Mouse (Mus musculus): ENCODE measurements around the gene Ly6c1. TPM values are rescaled to one million over a fixed set of nuclear protein-coding genes. Genes with fewer than 3 reads are reported as not detected.
A peak's percentile ranks its signal among the peaks of the same experiment; 100 is the strongest.
"Not testable (repeated sequence)": the region's sequence is repeated elsewhere in the genome, so short reads cannot be mapped to it uniquely, and the experiment has no call there.

Gene Ly6c1
- 10 to 100 TPM; 52.0 to 65.9 (median 62.6) TPM for total RNA-seq (2022)

GRCm38 (mm10) chr15:75048642-75049261 is at the start of gene Ly6c1:
Gene Ly6c1, minus strand, starts transcription at chr15:75048830.
- not testable (repeated sequence) for DNase-seq (ENCODE audit: low spot score in 2 of 2)

GRCm38 (mm10) chr15:75088041-75088440 is 39.4 kb upstream of the Ly6c1 start:
- not testable (repeated sequence) for DNase-seq (ENCODE audit: low spot score in 2 of 2)

- DNase-seq (ENCODE audit: low spot score in 2 of 2), result no peak
These were observed 21.3 kb upstream of the Ly6c1 start for GRCm38 (mm10) chr15:75069965-75070364.

GRCm38 (mm10) chr15:75062030-75062574 is 13.5 kb upstream of the Ly6c1 start:
- DNase-seq (ENCODE audit: low spot score in 2 of 2), result peak in 1 of 2 experiments; percentile 36

GRCm38 (mm10) chr15:75060505-75060904 is 11.9 kb upstream of the Ly6c1 start:
- peak in 1 of 2 experiments; percentile 11 for DNase-seq (ENCODE audit: low spot score in 2 of 2)

GRCm38 (mm10) chr15:75055985-75056384 is 7.4 kb upstream of the Ly6c1 start:
- DNase-seq (ENCODE audit: low spot score in 2 of 2), result no peak

GRCm38 (mm10) chr15:75055425-75055824 is 6.8 kb upstream of the Ly6c1 start:
- DNase-seq (ENCODE audit: low spot score in 2 of 2), result not testable (repeated sequence)

- not testable (repeated sequence) for DNase-seq (ENCODE audit: low spot score in 2 of 2)
These were observed 3.8 kb upstream of the Ly6c1 start for GRCm38 (mm10) chr15:75052414-75052813.

GRCm38 (mm10) chr15:75051141-75051540 is 2.5 kb upstream of the Ly6c1 start:
- not testable (repeated sequence) for DNase-seq (ENCODE audit: low spot score in 2 of 2)

- not testable (repeated sequence) for DNase-seq (ENCODE audit: low spot score in 2 of 2)
These were observed 2.0 kb upstream of the Ly6c1 start for GRCm38 (mm10) chr15:75050593-75050992.

- DNase-seq (ENCODE audit: low spot score in 2 of 2), result not testable (repeated sequence)
These were observed 1.2 kb upstream of the Ly6c1 start for GRCm38 (mm10) chr15:75049811-75050210.

GRCm38 (mm10) chr15:75047970-75048320 is 685 bp downstream of the Ly6c1 start:
- DNase-seq (ENCODE audit: low spot score in 2 of 2), result not testable (repeated sequence)

- DNase-seq (ENCODE audit: low spot score in 2 of 2), result not testable (repeated sequence)
These were observed 1.2 kb downstream of the Ly6c1 start for GRCm38 (mm10) chr15:75047313-75047969.

- DNase-seq (ENCODE audit: low spot score in 2 of 2), result not testable (repeated sequence)
These were observed 3.1 kb downstream of the Ly6c1 start for GRCm38 (mm10) chr15:75045501-75045900.

- not testable (repeated sequence) for DNase-seq (ENCODE audit: low spot score in 2 of 2)
These were observed 27.4 kb downstream of the Ly6c1 start for GRCm38 (mm10) chr15:75021020-75021759.

GRCm38 (mm10) chr15:75019446-75019845 is 29.2 kb downstream of the Ly6c1 start:
- not testable (repeated sequence) for DNase-seq (ENCODE audit: low spot score in 2 of 2)

Other genes starting within 250 kb of the Ly6c1 start
- not detected for gene Gml2, start 229.8 kb downstream of the Ly6c1 start, total RNA-seq (2022)
- under 1 TPM in 1 of 4 experiments, not detected in 3; 0.11 TPM for gene 2010109I03Rik, start 151.8 kb downstream of the Ly6c1 start, total RNA-seq (2022)
- gene Ly6i, start 65.4 kb downstream of the Ly6c1 start, total RNA-seq (2022), result under 1 TPM in 2 of 4 experiments, not detected in 2; 0.45 to 0.77 TPM
- 10 to 100 TPM; 21.7 to 27.8 (median 23.8) TPM for gene Ly6a, start 50.8 kb downstream of the Ly6c1 start, total RNA-seq (2022)
- gene Ly6c2, start 63.1 kb upstream of the Ly6c1 start, total RNA-seq (2022), result 1 to 10 TPM in 3 of 4 experiments, under 1 TPM in 1; 0.43 to 3.8 (median 1.2) TPM
- not detected for gene Ly6g, start 106.4 kb upstream of the Ly6c1 start, total RNA-seq (2022)
- gene BC025446, start 167.5 kb upstream of the Ly6c1 start, total RNA-seq (2022), result not detected
- gene Ly6f, start 219.6 kb upstream of the Ly6c1 start, total RNA-seq (2022), result not detected